Mouse (Mus musculus) cerebellum, adult 11 months (tissue): ENCODE results near the gene Olfr270.

ENCODE experiments used
- DNase-seq: peaks from one replicate; pipeline ENCODE4 v3.0.0; 2022

The Olfr270 gene

GRCm38 (mm10) chr4:52964247-52964646, at the start of gene Olfr270:
TSS of gene Olfr270 (plus strand) at chr4:52964547.
- DNase-seq: no peak

DNA sequence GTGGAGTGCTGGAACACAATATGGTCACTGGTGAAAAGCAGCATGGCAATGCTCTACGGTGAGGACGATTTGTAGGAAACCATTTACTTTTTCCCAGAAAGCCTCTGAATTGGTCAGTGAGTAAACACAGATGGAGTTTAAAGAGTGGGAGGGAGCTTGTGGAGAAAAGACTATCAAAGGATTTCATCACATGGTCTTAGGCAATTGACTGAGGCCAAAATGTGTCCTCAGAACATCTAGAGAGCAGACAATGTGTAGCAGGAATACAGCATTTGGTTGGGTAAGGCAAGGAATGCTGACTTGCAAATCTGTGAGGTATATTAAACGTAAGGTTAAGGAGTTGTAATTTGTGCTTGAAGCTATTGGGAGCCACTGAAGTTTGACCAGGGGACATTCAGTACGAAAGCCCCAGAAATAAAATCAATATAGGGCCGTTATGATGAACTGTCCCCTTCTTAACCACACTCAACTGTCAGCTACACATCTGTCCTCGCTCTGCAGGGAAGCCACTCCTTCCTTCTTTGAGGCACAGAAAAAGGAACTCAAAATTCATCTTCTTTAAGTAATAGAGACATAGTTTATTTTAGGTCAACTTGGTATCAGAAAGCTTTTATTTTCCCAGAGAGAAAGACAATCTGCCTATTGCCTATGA, 47.6 kb upstream of the Olfr270 start:
- DNase-seq: no peak

DNA sequence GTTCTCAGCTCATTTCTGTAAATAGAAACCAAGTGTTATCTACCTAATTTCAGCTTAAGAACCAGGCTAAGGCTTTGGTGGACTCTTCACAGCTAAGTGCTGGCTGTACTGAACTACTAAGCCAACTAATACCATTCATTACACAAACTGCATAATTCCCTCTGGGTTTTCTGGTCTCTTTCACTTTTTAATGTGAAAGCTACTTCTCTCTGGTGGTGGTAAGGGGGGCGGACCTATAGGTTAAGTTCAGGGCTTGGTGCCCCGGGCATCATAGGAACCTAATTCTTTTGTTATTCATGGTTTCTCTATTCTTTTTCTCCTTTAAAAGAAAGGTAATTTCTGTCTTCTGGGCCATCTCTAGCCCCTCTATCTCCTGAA, 47.0 kb upstream of the Olfr270 start:
- DNase-seq: no peak

- DNase-seq: no peak
Measured at GRCm38 (mm10) chr4:52919078-52919477, 45.3 kb upstream of the Olfr270 start, which contains the start of gene Olfr272. TSS of gene Olfr272 (minus strand) at chr4:52919178.

GRCm38 (mm10) chr4:52930480-52930879, 33.9 kb upstream of the Olfr270 start:
- DNase-seq: no peak

DNA sequence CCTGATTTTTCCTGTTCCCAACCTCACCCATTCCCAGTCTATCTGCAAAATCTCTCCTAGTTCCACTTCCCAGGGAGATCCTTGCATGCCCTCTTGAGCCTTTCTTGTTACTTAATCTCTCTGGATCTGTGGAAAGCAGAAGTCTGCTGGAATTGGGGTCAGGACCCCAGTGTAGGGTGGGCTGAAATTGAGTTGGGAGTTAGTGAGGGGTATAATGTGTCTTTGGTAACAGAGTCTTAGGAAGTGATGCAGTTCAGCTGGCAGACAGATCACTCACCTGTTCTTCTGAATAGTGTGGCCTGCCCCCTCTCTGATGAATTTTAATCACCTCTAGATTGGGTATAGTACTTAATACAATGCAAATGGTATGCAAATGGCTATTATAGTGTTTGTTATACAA, 17.7 kb upstream of the Olfr270 start:
- no peak for DNase-seq

DNA sequence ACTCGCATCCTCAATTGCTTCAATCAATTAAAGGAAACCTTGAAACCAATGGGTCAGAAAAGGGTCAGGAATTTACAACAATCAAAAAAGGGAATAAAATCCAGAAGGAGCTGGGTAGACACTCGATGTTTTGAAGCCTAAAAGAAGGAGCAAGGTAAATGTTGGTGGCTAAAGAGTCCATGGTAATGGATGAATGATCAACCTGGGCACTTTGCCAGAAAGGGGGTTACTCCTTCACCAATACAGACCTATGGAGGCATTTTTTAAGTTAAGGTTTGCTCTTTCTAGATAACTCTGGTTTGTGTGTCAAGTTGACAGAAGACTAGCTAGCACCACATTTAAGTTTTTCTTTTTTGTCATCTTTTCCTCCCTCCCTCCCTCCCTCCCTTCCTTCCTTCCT, 15.3 kb upstream of the Olfr270 start:
- no peak for DNase-seq

DNA sequence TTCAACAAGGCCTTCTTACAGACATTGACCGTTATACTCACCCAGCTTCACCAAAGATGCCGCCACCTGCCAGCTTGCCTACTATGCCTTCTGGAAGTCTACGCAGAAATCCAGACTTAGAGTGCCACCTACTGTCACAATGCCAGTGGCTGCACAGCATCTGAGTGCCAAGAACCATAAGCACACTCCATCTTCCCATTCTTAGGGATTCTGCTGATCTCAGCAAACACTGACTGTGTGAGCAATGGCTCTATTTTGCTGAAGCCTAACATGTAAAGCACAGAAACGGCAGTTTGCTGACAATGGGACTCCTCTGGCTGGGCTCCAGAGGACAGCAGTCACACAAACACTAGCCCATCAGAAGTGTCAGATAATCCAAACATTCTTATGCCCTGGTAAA, 5.7 kb upstream of the Olfr270 start:
- DNase-seq: peak; percentile 10

GRCm38 (mm10) chr4:52985216-52985615, 20.9 kb downstream of the Olfr270 start:
- no peak for DNase-seq

GRCm38 (mm10) chr4:52986266-52986665, 21.9 kb downstream of the Olfr270 start:
- no peak for DNase-seq

DNA sequence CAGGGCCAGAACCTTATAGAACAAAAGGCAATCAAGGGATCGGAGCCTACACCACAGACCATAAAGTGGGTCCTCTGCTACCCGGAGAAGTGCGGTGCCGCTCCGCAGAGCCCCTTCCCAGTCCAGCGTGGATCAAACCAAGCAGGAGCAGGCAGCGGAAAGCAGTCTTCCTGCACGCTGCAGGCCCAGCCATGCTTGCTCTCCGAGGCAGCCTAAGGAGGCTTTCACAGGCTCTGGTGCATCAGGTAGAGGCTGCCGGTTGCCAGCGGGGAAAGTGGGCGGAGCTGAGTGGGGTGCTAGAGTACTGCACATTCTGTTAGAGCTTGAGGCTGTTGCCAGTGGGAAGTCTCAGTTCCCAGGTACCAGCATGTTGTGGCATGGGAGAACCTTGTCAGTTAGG, 24.9 kb downstream of the Olfr270 start, which contains the start of gene Nipsnap3a:
Nipsnap3a (plus strand) TSS at position 25 of the 400 bp plus-strand sequence.
- no peak for DNase-seq

DNA sequence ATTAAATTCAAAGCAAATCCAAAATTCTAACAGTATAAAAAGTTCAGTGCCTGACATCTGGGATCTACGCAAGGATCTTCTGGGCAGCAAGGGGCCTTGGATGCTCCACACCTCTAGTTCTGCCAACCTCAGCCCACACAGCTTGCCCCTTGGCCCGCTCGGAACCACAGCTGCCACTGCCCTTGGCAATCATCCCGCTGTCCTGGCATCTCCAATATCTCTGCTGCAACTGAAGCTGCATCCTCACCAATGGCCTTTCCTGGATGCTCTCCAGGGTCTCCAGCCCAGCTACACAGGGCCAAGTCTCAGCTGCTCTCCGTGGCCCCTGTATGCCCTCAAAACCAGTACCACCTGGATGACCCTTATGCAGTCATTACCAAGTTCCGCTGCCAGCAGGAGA, 35.1 kb downstream of the Olfr270 start:
- no peak for DNase-seq

DNA sequence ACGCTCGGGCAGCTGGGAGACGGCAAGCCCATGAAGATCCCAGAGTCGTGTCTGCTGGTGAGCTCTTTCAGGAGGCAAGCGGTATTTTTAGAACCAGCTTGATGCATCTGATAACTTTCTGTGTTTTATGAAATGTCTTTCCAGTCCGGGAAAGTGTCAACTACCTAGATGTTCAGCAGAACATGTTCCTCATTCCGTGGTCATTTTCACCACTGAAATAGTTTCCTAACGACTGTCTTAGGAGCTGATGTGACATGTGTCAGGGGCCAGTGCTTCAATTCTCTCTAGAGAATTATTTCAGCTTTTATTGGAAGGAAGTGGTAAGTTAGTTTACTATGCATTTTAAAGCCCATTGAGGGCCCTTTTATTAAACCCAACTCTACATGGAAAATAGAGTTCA, 35.8 kb downstream of the Olfr270 start:
- DNase-seq: no peak

- no peak for DNase-seq
Measured at GRCm38 (mm10) chr4:53009183-53009582, 44.8 kb downstream of the Olfr270 start.

DNA sequence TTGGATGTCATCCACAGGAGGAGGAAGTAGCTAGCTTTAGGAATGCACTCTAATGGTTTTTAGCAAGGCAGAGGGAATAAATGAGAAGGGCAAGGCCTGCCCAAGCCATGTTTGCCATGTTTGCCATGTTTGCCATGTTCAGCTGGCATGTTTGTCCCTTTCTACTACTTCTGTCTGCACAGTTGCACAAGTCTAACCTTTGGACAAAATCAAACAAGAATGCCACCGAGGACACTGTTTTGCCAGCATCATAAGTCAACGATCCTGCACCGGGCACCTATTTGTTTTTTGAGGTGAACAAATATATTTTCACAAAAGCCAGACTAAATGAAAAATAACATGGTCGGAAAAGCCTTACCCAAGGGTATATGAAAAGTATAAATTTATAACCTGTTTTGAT, 45.5 kb downstream of the Olfr270 start:
- DNase-seq: no peak

DNA sequence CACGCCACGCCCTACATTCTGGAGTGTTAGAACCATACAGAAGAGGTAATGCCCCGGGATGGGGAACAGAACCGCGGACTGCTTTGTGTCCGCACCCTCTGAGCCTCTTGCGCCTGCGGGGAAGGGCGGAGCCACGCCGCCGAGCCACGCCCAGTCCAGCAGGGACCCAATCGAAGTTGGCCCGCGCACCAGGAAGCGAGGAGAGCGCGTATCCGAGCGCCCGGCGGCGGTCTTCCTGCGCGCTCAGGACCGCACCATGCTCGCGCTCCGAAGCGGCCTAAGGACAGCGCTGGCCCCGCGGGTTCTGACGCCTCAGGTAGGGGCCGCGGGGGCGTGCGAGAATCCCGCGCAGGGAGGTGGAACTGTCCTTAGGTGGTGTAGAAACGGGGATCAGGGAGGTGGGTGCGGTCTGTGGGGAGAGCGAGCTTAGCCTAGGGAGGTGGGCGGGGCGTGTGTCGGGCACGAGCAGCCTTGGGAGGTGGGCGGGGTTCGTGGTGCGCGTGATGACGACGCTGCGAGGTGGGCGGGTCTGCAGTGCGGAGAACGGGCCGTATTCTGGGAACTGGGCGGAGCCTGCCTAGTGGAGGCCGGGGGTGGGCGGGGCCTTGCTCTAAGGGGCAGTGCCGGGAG, 47.5 kb downstream of the Olfr270 start, which contains the start of gene Nipsnap3b:
Nipsnap3b (plus strand) TSS at position 149 of the 630 bp plus-strand sequence.
- DNase-seq: peak; percentile 95

- no peak for DNase-seq
Measured at GRCm38 (mm10) chr4:53014421-53014820, 50.1 kb downstream of the Olfr270 start.

GRCm38 (mm10) chr4:53015024-53015423, 50.7 kb downstream of the Olfr270 start:
- no peak for DNase-seq

- DNase-seq: no peak
Measured at GRCm38 (mm10) chr4:53018392-53018791, 54.0 kb downstream of the Olfr270 start.
